Mouse (Mus musculus): Measurements from ENCODE around the gene Esr1.

Esr1 gene

GRCm38 (mm10) chr10:4838099-4838498, 226.7 kb downstream of the Esr1 start:
- DNase-seq (ENCODE audit: low read depth) = no peak

- no peak for DNase-seq (ENCODE audit: low read depth)
These were observed 229.6 kb downstream of the Esr1 start for GRCm38 (mm10) chr10:4841039-4841438.

GRCm38 (mm10) chr10:4847523-4847922, 236.1 kb downstream of the Esr1 start:
- DNase-seq (ENCODE audit: low read depth) = no peak

DNA sequence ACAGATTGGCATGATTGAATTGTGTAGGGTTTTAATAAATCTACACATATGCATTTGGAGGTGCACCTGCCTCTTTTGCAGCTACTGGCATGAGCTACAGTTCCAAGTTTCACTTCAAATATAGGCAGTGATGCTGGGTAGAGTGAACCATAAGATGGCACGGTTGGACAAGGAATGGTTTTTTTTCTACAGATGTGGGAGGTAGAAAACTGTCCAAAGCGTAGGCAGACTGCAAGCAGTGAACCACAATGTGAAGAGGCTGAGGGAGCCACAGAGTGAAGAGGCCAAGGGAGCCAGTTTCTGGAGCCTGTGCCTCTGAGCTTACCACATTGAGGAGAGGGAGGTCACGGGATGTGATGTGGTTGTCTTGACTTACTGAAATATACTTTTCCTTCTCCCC, 238.5 kb downstream of the Esr1 start:
- DNase-seq (ENCODE audit: low read depth) = no peak

- no peak for DNase-seq (ENCODE audit: low read depth)
These were observed 263.8 kb downstream of the Esr1 start for GRCm38 (mm10) chr10:4875076-4875737.

DNA sequence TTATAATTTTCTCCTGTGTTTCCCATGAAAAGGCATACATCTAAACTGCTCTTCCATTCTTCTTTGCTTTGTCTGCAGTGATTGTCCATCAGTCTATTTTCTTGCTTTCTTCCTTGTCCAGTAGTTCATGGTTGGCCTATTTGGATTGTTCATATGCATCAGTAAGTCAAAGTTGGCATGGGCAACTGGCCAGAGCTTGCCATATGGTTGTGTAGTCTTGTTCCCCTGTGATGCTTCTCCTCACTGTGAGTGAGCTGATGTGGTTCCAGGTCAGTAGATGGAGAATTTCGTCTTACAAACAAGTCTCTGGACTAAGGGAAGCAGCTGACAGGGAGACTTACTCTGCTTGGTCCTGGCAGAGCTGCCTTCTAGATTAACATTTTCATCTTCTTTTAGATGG, 270.0 kb downstream of the Esr1 start:
- no peak for DNase-seq (ENCODE audit: low read depth)

GRCm38 (mm10) chr10:4885506-4885905, 274.1 kb downstream of the Esr1 start:
- no peak for DNase-seq (ENCODE audit: low read depth)

DNA sequence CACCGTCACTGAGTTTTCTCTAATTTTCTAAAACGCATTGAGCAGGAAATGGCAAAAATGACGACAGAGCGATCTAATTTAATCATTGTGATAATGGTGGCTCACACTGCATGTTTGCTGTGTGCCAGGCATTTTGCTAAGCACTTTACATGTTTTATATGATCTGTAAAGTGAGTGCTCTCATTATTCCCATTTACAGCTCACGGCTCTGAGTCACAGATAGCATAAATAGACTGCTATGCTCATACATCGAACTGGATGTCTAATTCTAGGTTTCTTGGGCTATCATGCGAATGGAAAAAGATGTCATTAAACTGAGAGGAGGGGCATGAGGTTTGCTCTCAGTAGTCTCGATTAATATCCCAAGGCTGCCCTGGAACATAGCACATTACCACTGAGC, 274.6 kb downstream of the Esr1 start:
- DNase-seq (ENCODE audit: low read depth) = no peak

DNA sequence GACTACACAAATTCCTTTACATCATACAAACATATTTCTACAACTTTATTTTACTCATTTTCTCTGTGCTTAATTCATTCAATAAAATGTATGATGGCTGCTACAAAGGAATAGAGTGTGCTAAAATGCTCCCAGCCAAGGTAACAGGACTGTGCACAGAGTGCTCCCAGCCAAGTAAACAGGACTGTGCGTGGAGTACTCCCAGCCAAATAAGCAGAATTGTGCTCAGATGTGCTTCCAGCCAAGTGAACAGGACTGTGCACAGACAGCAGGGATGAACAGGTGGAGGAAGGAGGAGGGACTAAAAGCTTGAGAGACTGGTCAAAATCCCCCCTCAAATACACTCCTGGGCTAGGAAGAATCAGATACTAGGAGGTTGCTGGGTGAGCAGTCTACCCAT, 282.1 kb downstream of the Esr1 start:
- no peak for DNase-seq (ENCODE audit: low read depth)

DNA sequence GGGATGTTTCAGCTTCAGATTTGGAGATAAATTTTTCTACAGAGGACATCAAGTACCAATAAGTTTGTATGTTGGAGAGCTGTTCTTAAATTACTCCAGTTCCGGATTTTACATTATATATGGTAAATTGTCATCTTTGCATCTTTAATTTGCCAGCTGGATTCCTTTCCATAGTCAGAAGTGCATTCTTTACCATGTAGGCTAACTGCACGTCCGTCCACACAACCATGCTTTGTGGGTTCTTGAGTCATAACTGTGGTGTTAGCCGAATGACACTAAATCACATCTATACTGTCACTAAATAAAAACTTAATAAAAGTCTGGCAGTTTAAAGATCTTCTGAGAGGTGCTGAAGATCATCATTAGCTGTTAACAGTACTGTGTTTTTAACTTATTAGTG, 286.4 kb downstream of the Esr1 start:
- no peak for DNase-seq (ENCODE audit: low read depth)

DNA sequence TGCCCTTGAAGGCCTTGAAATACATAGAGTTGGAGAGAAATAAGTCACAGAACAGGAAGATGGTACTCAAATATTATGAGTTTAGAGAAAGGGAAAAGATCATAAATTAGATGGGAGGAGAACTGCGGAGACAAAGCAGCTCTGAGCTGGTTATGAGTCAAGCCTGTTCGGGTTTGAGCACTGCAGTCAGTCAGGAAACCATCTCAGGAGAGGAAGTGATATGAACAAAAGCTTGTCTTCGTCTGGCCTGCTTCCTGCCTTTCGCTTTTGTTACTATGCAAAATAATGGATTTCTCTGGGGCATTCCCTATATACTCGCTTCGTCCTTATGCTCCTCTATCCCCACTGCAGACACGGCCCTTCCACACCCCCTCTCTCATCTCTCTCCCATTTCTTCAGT, 288.9 kb downstream of the Esr1 start:
- DNase-seq (ENCODE audit: low read depth) = no peak

DNA sequence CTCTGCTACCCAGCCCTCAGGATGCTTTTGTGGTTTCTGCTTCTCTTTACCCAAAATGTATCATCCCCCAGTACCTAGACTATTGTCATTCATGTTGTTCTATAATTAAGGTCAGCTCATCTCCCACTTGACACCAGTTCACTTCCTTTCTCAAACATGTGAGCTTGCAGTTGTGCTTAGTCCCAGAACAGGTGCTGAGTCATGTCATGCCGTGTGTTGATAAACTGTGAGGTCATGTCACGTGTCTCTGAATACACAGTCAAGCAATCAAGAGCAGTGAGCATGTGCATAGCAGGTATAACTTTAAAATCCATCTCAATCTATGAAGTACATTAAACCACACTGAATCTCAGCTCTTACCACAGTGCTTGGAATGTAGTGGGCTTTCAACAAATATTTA, 297.9 kb downstream of the Esr1 start:
- DNase-seq (ENCODE audit: low read depth) = no peak

GRCm38 (mm10) chr10:4910451-4910850, 299.1 kb downstream of the Esr1 start:
- no peak for DNase-seq (ENCODE audit: low read depth)

- no peak for DNase-seq (ENCODE audit: low read depth)
These were observed 307.7 kb downstream of the Esr1 start for GRCm38 (mm10) chr10:4919046-4919445.

DNA sequence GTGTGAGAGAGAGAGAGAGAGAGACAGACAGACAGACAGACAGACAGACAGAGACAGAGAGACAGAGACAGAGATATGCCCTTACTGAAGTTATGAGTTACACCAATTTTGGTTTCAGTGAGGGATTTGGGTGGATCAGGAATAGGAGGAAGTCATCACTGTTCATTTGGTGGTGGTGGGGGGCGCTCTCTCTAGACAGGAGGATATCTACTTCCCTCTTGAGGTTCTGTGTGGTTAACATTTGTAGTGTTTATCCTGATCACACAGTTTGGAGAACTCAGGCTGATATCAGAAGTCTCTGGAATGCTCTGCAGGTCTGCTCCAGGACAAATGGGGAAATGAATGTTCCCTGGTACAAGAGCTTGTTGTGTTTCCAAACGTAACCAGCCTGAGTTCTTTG, 312.2 kb downstream of the Esr1 start:
- DNase-seq (ENCODE audit: low read depth) = no peak

DNA sequence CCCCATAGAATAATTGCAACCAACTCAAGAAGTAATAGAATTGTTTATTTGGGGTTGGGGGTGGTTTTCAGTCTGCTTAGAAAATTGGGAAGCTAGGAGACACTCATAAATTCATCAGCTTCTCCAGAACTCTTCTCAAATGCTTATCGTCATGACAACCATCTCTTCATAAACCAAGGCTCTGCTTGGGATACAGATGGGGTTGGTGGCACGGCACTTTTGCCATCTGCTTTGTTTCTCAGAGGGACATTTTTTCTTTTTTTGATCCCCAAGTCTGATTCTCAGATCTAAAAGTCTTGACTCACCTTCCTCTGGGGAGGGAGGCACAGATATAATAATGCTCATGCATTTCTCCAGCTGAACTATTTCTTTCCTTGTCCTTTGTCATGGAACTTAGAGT, 313.0 kb downstream of the Esr1 start:
- no peak for DNase-seq (ENCODE audit: low read depth)

- DNase-seq (ENCODE audit: low read depth) = no peak
These were observed 331.8 kb downstream of the Esr1 start for GRCm38 (mm10) chr10:4943148-4943547.

GRCm38 (mm10) chr10:4944725-4945124, 333.3 kb downstream of the Esr1 start:
- DNase-seq (ENCODE audit: low read depth) = no peak

GRCm38 (mm10) chr10:4965768-4966167, 354.4 kb downstream of the Esr1 start:
- no peak for DNase-seq (ENCODE audit: low read depth)

DNA sequence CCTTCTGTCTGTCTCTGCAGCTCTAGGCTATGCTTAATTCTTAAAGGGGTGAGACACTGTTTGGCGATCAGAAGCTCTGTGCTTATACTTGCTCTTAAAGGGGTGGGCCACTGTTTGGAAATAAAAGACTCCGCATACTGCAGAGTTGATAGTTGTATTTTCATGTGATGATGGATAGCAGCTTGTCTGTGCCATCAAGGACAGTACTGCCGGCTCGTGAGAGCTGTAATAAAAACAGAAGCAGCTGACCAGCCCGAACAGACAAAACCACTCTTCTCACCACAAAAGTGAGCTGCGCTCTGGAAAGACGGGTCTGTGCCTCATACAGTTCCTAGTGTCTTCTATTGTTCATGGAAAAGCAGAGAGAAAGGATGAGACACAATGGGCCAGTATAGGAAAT, 359.8 kb downstream of the Esr1 start:
- DNase-seq (ENCODE audit: low read depth) = no peak

GRCm38 (mm10) chr10:4971586-4971985, 360.2 kb downstream of the Esr1 start:
- no peak for DNase-seq (ENCODE audit: low read depth)

GRCm38 (mm10) chr10:4972026-4972425, 360.6 kb downstream of the Esr1 start:
- no peak for DNase-seq (ENCODE audit: low read depth)

DNA sequence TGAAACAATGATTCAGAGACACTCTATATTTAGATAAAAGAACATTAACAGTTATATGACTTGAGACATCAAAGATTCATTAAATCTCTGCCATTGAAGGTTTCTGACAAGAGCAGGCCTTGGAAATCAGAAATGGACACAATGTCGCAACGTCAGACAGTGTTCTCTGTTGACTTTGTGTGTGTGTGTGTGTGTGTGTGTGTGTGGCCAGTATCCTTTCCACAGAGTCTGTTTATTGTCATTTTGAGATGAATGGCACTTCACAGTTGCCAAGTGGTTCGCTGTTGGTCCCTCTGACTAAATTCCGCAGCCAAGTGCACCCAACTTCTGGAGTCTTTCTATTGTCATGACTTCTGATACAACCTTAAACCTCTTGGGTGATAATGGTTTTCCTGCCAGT, 362.9 kb downstream of the Esr1 start:
- DNase-seq (ENCODE audit: low read depth) = no peak

- DNase-seq (ENCODE audit: low read depth) = no peak
These were observed 365.2 kb downstream of the Esr1 start for GRCm38 (mm10) chr10:4976557-4976956.

DNA sequence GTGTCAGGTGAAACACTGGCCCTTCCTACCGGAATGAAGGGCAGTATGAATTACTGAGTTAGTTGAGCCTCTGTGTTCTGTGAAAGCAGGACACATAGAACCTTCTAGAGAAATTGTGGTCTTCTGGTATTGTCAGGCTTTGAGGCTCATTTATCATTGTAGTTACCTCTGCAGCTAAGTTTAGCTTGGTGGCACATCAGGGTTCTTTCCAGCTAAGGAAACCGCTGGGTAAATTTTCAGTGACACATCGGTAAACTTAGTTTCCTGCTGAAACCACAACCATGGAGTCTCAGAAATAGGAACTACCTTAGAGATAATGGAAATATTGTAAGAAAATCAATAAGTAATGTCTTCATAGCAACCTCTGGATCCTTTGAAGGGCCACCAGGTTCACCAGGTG, 366.0 kb downstream of the Esr1 start:
- DNase-seq (ENCODE audit: low read depth) = no peak
